Mouse (Mus musculus) brain, embryonic 14.5 days (tissue): ENCODE data around the gene Krt1.

Experiments
- CTCF ChIP-seq: fragments of 200-500 bp; IDR thresholded peaks from 2 replicates; pipeline ENCODE4 v1.5.1; 2012; ENCODE audit warnings: inconsistent platforms, mild to moderate bottlenecking, moderate library complexity, borderline replicate concordance; ENCODE audit not compliant: insufficient read depth, insufficient read length; ENCODE audit errors: extremely low read depth
- POLR2A ChIP-seq: fragments of 200-500 bp; IDR thresholded peaks from 2 replicates; pipeline ENCODE4 v1.6.1; 2012; ENCODE audit warnings: mild to moderate bottlenecking, inconsistent platforms, borderline replicate concordance; ENCODE audit not compliant: poor library complexity, insufficient read depth, insufficient read length, severe bottlenecking; ENCODE audit errors: extremely low read depth

- TF ChIP-seq CTCF: no peak
- no peak for TF ChIP-seq POLR2A
Measured at GRCm38 (mm10) chr15:101833131-101833530, 17.5 kb downstream of the Krt1 start.
